Mouse (Mus musculus) left cerebral cortex, postnatal 4 days (tissue): Measurements from ENCODE around the gene Fgfrl1. TPM values are rescaled to one million over a fixed set of nuclear protein-coding genes. Genes with fewer than 3 reads are reported as not detected.
"Not testable (repeated sequence)": the region's sequence is repeated elsewhere in the genome, so short reads cannot be mapped to it uniquely, and the experiment has no call there.

ENCODE experiments used
- DNase-seq: peaks from one replicate; pipeline ENCODE4 v3.0.0-alpha.2; 2022
- intact Hi-C: fragments of 180-260 bp; cut with DNase I; formaldehyde crosslinking; loops from one replicate; pipeline ENCODE4 v1.15.1; 2025
- total RNA-seq, 2 experiments: library from RNA; stranded (reverse); gene quantifications; 2 replicates each; pipeline ENCODE4 v1.2.3; 2021

Gene Fgfrl1
- total RNA-seq, 2 experiments from 2014 or later = 17.3 to 17.6 TPM

DNA sequence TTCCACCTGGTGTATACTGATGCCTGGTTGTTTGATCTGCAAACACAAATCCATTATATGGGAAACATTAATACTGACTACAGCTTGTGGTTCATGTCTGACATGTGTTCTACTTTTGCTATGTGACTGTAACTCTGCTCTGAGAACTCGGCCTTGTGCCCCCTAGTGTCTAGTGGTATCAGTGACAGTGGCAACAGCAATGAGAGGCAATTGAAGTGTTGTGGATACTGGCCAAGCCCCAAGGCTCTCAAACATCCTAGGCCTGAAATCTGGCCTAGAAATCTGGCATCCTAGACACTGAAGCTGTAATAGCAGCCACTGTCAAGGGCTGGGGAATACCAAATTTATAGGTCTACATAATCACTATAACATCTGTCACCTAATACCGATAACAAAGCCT, 51.7 kb downstream of the Fgfrl1 start:
- intact Hi-C loops = no loop called here
- DNase-seq = peak; percentile 11

DNA sequence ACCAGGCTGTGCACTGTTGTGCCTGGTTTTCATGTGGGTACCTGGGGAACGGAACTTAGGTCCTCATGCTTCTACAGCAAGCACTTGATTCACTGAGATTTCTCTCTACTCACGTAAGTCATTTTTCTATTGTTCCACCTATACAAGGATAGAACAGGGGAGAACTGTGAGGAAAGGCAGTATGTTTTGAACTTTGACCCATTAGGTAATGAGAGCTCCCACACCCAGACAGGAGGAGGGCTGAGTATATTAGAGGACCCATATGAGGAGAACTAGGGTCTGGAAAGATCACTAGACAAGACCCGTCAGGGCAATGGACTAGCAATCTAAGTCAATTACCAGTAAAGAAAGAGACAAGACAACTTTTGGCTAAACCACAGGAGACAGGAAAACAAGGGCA, 52.4 kb downstream of the Fgfrl1 start:
- no peak for DNase-seq
- intact Hi-C loops = no loop called here

DNA sequence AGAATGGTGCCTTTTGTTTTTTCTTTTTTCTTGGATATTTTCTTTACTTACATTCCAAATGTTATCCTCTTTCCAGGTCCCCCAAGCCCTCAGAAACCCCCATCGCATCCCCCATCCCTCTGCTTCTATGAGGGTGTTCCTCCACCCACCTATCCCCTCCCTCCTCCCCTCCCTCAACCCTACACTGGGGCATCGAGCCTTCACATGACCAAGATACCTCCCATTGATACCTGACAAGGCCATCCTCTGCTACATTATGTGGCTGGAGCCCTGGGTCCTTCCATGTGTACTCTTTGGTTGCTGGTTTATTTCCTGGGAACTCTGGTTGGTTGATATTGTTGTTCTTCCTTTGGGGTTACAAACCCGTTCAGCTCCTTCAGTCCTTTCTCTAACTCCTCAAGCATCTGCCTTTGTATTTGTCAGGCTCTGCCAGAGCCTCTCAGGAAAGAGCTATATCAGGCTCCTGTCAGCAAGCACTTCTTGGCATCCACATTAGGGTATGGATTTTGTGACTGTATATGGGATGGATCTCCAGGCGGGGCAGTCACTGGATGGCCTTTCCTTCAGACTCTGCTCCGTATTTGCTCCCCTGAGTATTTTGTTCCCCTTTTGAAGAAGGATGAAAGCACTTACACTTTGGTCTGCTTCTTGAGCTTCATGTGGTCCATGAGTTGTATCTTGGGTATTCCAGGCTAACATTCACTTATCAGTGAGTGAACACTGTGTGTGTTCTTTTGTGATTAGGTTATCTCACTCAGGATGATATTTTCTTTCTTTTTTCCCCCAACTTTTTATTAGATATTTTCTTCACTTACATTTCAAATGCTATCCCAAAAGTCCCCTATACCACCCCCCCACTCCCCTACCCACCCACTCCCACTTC, 58.4 kb downstream of the Fgfrl1 start:
- intact Hi-C loops = no loop called here
- no peak for DNase-seq

DNA sequence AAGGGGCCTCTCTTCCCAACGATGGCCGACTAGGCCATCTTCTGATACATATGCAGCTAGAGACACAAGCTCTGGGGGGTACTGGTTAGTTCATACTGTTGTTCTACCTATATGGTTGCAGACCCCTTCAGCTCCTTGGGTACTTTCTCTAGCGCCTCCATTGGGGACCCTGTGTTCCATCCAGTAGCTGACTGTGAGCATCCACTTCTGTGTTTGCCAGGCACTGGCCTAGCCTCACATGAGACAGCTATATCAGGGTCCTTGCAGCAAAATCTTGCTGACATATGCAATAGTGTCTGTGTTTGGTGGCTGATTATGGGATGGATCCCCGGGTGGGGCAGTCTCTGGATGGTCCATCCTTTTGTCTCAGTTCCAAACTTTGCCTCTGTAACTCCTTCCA, 59.1 kb downstream of the Fgfrl1 start:
- DNase-seq, intact Hi-C loops: not testable (repeated sequence)

Other genes with a start within 250 kb of the Fgfrl1 start
- under 1 TPM; 0.20 to 0.32 TPM for gene Mfsd7a, start 243.5 kb upstream of the Fgfrl1 start, total RNA-seq
- gene Pcgf3, start 231.2 kb upstream of the Fgfrl1 start, total RNA-seq = 10 to 100 TPM; 82.2 to 94.3 TPM
- gene Cplx1, start 142.4 kb upstream of the Fgfrl1 start, total RNA-seq = 100 to 1,000 TPM; 190 to 193 TPM
- gene Gak, start 62.6 kb upstream of the Fgfrl1 start, total RNA-seq = 10 to 100 TPM; 72.0 to 78.4 TPM
- gene Tmem175, start 62.6 kb upstream of the Fgfrl1 start, total RNA-seq = 10 to 100 TPM; 24.3 to 25.3 TPM
- gene Idua, start 32.1 kb upstream of the Fgfrl1 start, total RNA-seq = 1 to 10 TPM; 9.8 to 9.9 TPM
- gene Dgkq, start 22.7 kb upstream of the Fgfrl1 start, total RNA-seq = 10 to 100 TPM; 55.4 to 68.1 TPM
- gene Slc26a1, start 16.8 kb upstream of the Fgfrl1 start, total RNA-seq = 1 to 10 TPM; 3.8 to 4.2 TPM
- not detected for gene Rnf212, start 82.6 kb downstream of the Fgfrl1 start, total RNA-seq
- gene Tmed11, start 103.0 kb downstream of the Fgfrl1 start, total RNA-seq = not detected
- not detected for gene Vmn2r8, start 116.5 kb downstream of the Fgfrl1 start, total RNA-seq
- gene Vmn2r9, start 160.2 kb downstream of the Fgfrl1 start, total RNA-seq = not detected